Mouse (Mus musculus) MEL (cell line): ENCODE measurements at regions not wholly inside any gene's neighbourhood (a gene's known extent, or its start where the extent isn't known, plus 50 kb on each side); places are given as distances from the start of the nearest gene placed in this dataset.

Experiments used
- DNase-seq: peaks from one replicate; pipeline ENCODE4 v3.0.0; 2011; ENCODE audit warnings: low read depth, low spot score
- H3K27ac ChIP-seq: 2 replicates; pipeline ENCODE4 v1.5.1; 2012; ENCODE audit warnings: low read depth, mild to moderate bottlenecking, control low read depth, low read length, moderate library complexity; ENCODE audit not compliant: control insufficient read depth
- H3K27me3 ChIP-seq, 2 experiments: fragments of 150-350 bp in 1 of 2; sonication (generic) in 1 of 2; 2 replicates each; pipeline ENCODE4 v1.6.1; 2012; ENCODE audit warnings: low read length in 2 of 2, mild to moderate bottlenecking in 2 of 2, improper control_type of control experiment in 1 of 2, moderate library complexity in 1 of 2; ENCODE audit not compliant: insufficient read depth in 2 of 2, control insufficient read depth in 1 of 2
- H3K36me3 ChIP-seq, 2 experiments: 2 replicates each; pipeline ENCODE4 v1.6.1; 2012 to 2014; ENCODE audit warnings: low read length in 2 of 2, improper control_type of control experiment in 1 of 2, inconsistent platforms in 1 of 2, mild to moderate bottlenecking in 1 of 2; ENCODE audit not compliant: insufficient read depth in 2 of 2, control insufficient read depth in 1 of 2
- H3K4me1 ChIP-seq, 2 experiments: fragments of 150-350 bp in 1 of 2; sonication (generic) in 1 of 2; 2 replicates each; pipeline ENCODE4 v1.6.1; 2012; ENCODE audit warnings: low read length in 2 of 2, improper control_type of control experiment in 1 of 2, mild to moderate bottlenecking in 1 of 2; ENCODE audit not compliant: insufficient read depth in 2 of 2, control insufficient read depth in 1 of 2
- H3K4me3 ChIP-seq, 2 experiments: fragments of 150-350 bp in 1 of 2; sonication (generic) in 1 of 2; 2 replicates each; pipeline ENCODE4 v1.5.1; 2012; ENCODE audit warnings: low read depth in 2 of 2, low read length in 2 of 2, mild to moderate bottlenecking in 2 of 2, moderate library complexity in 2 of 2, control low read depth in 1 of 2, improper control_type of control experiment in 1 of 2; ENCODE audit not compliant: control insufficient read depth in 1 of 2, insufficient read depth in 1 of 2
- H3K79me2 ChIP-seq: 2 replicates; pipeline ENCODE4 v1.6.1; 2012; ENCODE audit warnings: mild to moderate bottlenecking, low read length, moderate library complexity; ENCODE audit not compliant: control insufficient read depth, poor library complexity, insufficient read depth
- H3K9ac ChIP-seq: 2 replicates; pipeline ENCODE4 v1.6.1; 2012; ENCODE audit warnings: low read depth, mild to moderate bottlenecking, control low read depth, low read length, moderate library complexity; ENCODE audit not compliant: control insufficient read depth, poor library complexity, severe bottlenecking
- H3K9me3 ChIP-seq: fragments of 150-350 bp; sonication (generic); replicated peaks from 2 replicates; pipeline ENCODE4 v1.6.1; 2012; ENCODE audit warnings: mild to moderate bottlenecking, low read length, improper control_type of control experiment, moderate library complexity; ENCODE audit not compliant: insufficient read depth
- CHD1 ChIP-seq: IDR thresholded peaks from 2 replicates; pipeline ENCODE4 v1.6.1; 2012; ENCODE audit warnings: low read depth, mild to moderate bottlenecking, inconsistent platforms, low read length, improper control_type of control experiment
- CHD2 ChIP-seq: IDR thresholded peaks from 2 replicates; pipeline ENCODE4 v1.6.1; 2011; ENCODE audit warnings: low read length, improper control_type of control experiment
- CTCF ChIP-seq, 3 experiments: IDR thresholded peaks in 2 of 3; conservative IDR thresholded peaks in 1 of 3; 2 replicates each; pipeline ENCODE4 v1.5.1; 2011 to 2012; ENCODE audit warnings: low read length in 3 of 3, low read depth in 2 of 3, mild to moderate bottlenecking in 2 of 3, improper control_type of control experiment in 1 of 3, inconsistent platforms in 1 of 3, mixed read lengths in 1 of 3, moderate library complexity in 1 of 3; ENCODE audit not compliant: control insufficient read depth in 1 of 3, insufficient read depth in 1 of 3, poor library complexity in 1 of 3, severe bottlenecking in 1 of 3
- E2F4 ChIP-seq: IDR thresholded peaks from 2 replicates; pipeline ENCODE4 v1.6.1; 2011; ENCODE audit warnings: low read depth, low read length, improper control_type of control experiment, borderline replicate concordance
- ELF1 ChIP-seq: IDR thresholded peaks from 2 replicates; pipeline ENCODE4 v1.6.1; 2014; ENCODE audit warnings: low read depth, mild to moderate bottlenecking, inconsistent platforms, low read length, improper control_type of control experiment, moderate library complexity
- GABPA ChIP-seq: IDR thresholded peaks from 2 replicates; pipeline ENCODE4 v1.6.1; 2012; ENCODE audit warnings: low read depth, mild to moderate bottlenecking, inconsistent platforms, low read length, improper control_type of control experiment, moderate library complexity
- HCFC1 ChIP-seq: IDR thresholded peaks from 2 replicates; pipeline ENCODE4 v1.6.1; 2012; ENCODE audit warnings: low read depth, mild to moderate bottlenecking, inconsistent platforms, low read length, improper control_type of control experiment, moderate library complexity
- JUND ChIP-seq: IDR thresholded peaks from 2 replicates; pipeline ENCODE4 v1.6.1; 2011; ENCODE audit warnings: low read depth, mild to moderate bottlenecking, improper control_type of control experiment, low read length
- KAT2A ChIP-seq: conservative IDR thresholded peaks from 2 replicates; pipeline ENCODE4 v1.6.1; 2012; ENCODE audit warnings: low read depth, low read length, improper control_type of control experiment, inconsistent platforms
- MAX ChIP-seq: IDR thresholded peaks from 2 replicates; pipeline ENCODE4 v1.6.1; 2011; ENCODE audit warnings: low read length, improper control_type of control experiment
- MXI1 ChIP-seq: IDR thresholded peaks from 2 replicates; pipeline ENCODE4 v1.6.1; 2011; ENCODE audit warnings: mild to moderate bottlenecking, low read depth, low read length, improper control_type of control experiment
- MYB ChIP-seq: IDR thresholded peaks from 2 replicates; pipeline ENCODE4 v1.6.1; 2011; ENCODE audit warnings: mild to moderate bottlenecking, low read depth, low read length, improper control_type of control experiment
- MYC ChIP-seq: IDR thresholded peaks from 2 replicates; pipeline ENCODE4 v1.6.1; 2011; ENCODE audit warnings: low read depth, mild to moderate bottlenecking, low read length, improper control_type of control experiment, moderate library complexity
- POLR2A ChIP-seq, 2 experiments: IDR thresholded peaks; 2 replicates each; pipeline ENCODE4 v1.6.1; 2011 to 2012; ENCODE audit warnings: low read length in 2 of 2, mild to moderate bottlenecking in 2 of 2, control low read depth in 1 of 2, improper control_type of control experiment in 1 of 2, low read depth in 1 of 2, moderate library complexity in 1 of 2; ENCODE audit not compliant: control insufficient read depth in 1 of 2, insufficient read depth in 1 of 2, poor library complexity in 1 of 2
- POLR2AphosphoS2 ChIP-seq: IDR thresholded peaks from 2 replicates; pipeline ENCODE4 v1.6.1; 2011; ENCODE audit warnings: low read length, improper control_type of control experiment
- POLR2AphosphoS5 ChIP-seq: IDR thresholded peaks from 2 replicates; pipeline ENCODE4 v1.6.1; 2012; ENCODE audit warnings: low read depth, borderline replicate concordance, mild to moderate bottlenecking, inconsistent platforms, low read length, moderate library complexity, mixed read lengths
- RCOR1 ChIP-seq: IDR thresholded peaks from 2 replicates; pipeline ENCODE4 v1.6.1; 2012; ENCODE audit warnings: low read depth, mild to moderate bottlenecking, inconsistent platforms, low read length, improper control_type of control experiment
- TAL1 ChIP-seq: IDR thresholded peaks from 2 replicates; pipeline ENCODE4 v1.6.1; 2012; ENCODE audit warnings: mild to moderate bottlenecking, inconsistent platforms, low read length, moderate library complexity, mixed read lengths
- TCF12 ChIP-seq: IDR thresholded peaks from 2 replicates; pipeline ENCODE4 v1.6.1; 2014; ENCODE audit warnings: low read depth, mild to moderate bottlenecking, inconsistent platforms, low read length, improper control_type of control experiment, moderate library complexity
- USF2 ChIP-seq, 2 experiments: IDR thresholded peaks; 2 replicates each; pipeline ENCODE4 v1.6.1; 2011 to 2012; ENCODE audit warnings: improper control_type of control experiment in 2 of 2, low read length in 2 of 2, borderline replicate concordance in 1 of 2, inconsistent platforms in 1 of 2, low read depth in 1 of 2, mild to moderate bottlenecking in 1 of 2; ENCODE audit not compliant: insufficient read depth in 1 of 2
- ZMIZ1 ChIP-seq: IDR thresholded peaks from 2 replicates; pipeline ENCODE4 v1.6.1; 2012; ENCODE audit warnings: low read depth, mild to moderate bottlenecking, inconsistent platforms, low read length, improper control_type of control experiment, moderate library complexity

GRCm38 (mm10) chr7:113126010-113126409, 81.3 kb upstream of the Arntl start:
- no peak overlapping the region for H3K9ac ChIP-seq

GRCm38 (mm10) chr7:113130552-113130951, 76.7 kb upstream of the Arntl start:
- no peaks in the 10 kb centered on the region for H3K36me3 ChIP-seq
- no peak for DNase-seq
- no peaks in the 10 kb centered on the region for H3K9me3 ChIP-seq
- no peak overlapping the region for H3K9ac ChIP-seq
- H3K4me1 ChIP-seq: no peaks in the 10 kb centered on the region; a peak in 1 of 4 replicates
- H3K27ac ChIP-seq: no peak overlapping the region
- TF ChIP-seq HCFC1: no peak
- TF ChIP-seq GABPA: no peak
- no peak for TF ChIP-seq CHD1
- TF ChIP-seq MYC: no peak
- no peak for TF ChIP-seq MXI1
- no peak for TF ChIP-seq POLR2AphosphoS2
- TF ChIP-seq RCOR1: no peak
- no peak for TF ChIP-seq POLR2A (IDR thresholded peaks at IDR 0.05; ENCODE audit: control insufficient read depth in 1 of 2, insufficient read depth in 1 of 2, low read depth in 1 of 2, low read length in 2 of 2, poor library complexity in 1 of 2)
- TF ChIP-seq USF2 (IDR thresholded peaks at IDR 0.05; ENCODE audit: borderline replicate concordance in 1 of 2, insufficient read depth in 1 of 2, low read depth in 1 of 2, low read length in 2 of 2): no peak
- H3K79me2 ChIP-seq: no peaks in the 10 kb centered on the region
- no peak overlapping the region for H3K4me3 ChIP-seq
- H3K27me3 ChIP-seq: no peaks in the 10 kb centered on the region

More at GRCm38 (mm10) chr7:113126010-113126409, 81.3 kb upstream of the Arntl start:
- no peaks in the 10 kb centered on the region; a peak in 1 of 4 replicates for H3K27me3 ChIP-seq
- H3K36me3 ChIP-seq: no peaks in the 10 kb centered on the region
- no peak overlapping the region for H3K27ac ChIP-seq
- H3K4me1 ChIP-seq: no peaks in the 10 kb centered on the region
- H3K9me3 ChIP-seq: no peaks in the 10 kb centered on the region
- no peak for DNase-seq
- no peak overlapping the region for H3K4me3 ChIP-seq
- TF ChIP-seq CHD2 (no peak), MAX (no peak), USF2 (IDR thresholded peaks at IDR 0.05; ENCODE audit: borderline replicate concordance in 1 of 2, insufficient read depth in 1 of 2, low read depth in 1 of 2, low read length in 2 of 2) (no peak), KAT2A (no peak), TCF12 (no peak), CTCF (IDR thresholded peaks at IDR 0.05 in 2 of 3, conservative IDR thresholded peaks at IDR 0.05 in 1 of 3; ENCODE audit: control insufficient read depth in 1 of 3, insufficient read depth in 1 of 3, low read depth in 2 of 3, low read length in 3 of 3, poor library complexity in 1 of 3, severe bottlenecking in 1 of 3) (no peak; a peak in 1 of 6 replicates), TAL1 (no peak), E2F4 (no peak), MXI1 (no peak), MYB (no peak), JUND (no peak), POLR2AphosphoS5 (no peak), HCFC1 (no peak), ZMIZ1 (no peak), ELF1 (no peak)
- no peaks in the 10 kb centered on the region for H3K79me2 ChIP-seq
